Mouse (Mus musculus) Muller cell, postnatal 12 days (primary cell): ENCODE measurements around the gene Adarb2.
A peak's percentile ranks its signal among the peaks of the same experiment; 100 is the strongest.

Experiments
- DNase-seq: peaks from one replicate; pipeline ENCODE4 v3.0.0-alpha.2; 2015; ENCODE audit errors: inconsistent ontology term

The Adarb2 gene

DNA sequence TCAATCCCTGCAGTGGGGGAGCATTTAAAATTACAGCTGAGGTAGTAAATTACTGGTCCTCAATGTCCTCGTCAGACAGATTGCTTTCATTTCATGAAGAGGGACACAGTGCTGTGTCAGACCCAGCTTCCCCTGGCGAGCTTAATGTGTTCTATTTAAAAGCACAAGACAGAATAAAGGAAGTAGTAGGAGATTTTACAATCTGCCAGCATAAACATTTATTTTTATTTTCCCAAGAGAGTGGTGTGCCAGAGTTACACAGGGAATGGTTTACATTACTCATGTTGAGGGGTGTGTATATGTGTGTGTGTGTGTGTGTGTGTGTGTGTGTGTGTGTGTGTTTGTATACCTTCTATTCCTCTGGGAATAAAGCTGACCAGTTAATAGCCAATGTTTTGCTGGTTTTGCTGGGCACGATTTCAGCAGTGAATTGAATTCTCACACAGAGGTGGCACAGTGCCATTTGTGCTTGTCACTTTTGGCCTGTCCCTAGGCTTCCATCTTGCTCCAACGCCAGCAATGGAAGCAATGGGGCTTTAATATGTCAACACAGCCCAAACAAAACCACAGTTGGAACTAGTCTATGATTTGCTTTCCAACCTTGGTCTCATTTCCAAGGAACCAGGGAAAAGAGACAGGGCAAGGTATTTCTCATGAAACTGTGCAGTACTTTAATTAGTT is 282.1 kb downstream of the Adarb2 start:
- peak; percentile 16 for DNase-seq

DNA sequence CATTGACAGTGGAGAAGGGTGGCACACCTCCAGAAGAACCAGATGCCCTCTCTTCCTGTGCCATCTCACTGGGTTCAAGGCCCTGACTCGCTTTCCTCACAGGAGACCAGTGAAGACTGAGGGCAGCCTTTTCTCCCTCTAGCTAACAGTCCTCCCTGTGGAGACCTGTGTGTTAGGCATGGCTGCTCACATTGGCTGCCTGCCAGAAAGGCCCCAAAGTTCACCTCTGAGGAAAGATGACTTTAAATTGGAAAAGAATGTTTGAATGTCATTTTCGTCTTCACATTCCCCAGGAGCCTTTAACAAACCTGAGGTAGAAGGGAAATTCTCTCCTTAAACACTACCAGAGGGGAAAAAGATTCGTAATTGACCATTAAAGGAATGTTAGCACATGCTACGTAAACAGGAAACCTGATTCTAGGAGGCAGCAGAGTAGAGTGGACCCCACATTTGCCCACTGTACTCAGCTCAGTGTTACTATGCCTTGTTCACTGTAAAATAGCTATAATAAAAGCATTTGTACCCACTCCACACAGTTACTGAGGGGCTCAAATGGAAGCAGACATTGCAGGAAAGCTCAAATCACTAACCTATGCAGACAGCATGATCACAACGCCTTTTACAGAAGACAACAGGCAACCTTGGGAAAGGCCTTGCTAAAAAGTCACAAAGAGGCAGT is 285.2 kb downstream of the Adarb2 start:
- DNase-seq = no peak

DNA sequence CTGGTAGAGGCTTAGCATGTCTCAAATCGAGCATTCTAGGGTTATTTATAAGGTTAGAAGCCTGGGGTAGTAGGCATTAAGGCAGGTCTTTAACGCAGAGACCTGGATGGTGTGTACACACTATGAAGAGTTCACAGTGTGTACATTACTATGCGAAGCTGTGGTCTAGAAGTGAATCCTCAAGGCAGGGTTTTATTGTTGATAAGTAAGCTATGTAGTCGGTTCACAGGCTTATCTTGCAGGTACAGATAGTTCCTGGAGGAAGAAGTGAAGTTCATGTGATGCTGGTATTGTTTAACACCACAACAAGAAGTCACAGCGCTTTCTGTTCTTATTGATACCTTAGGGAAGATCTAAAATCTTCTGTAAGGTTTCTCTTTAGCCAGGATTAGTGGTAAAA is 290.7 kb downstream of the Adarb2 start:
- no peak for DNase-seq

DNA sequence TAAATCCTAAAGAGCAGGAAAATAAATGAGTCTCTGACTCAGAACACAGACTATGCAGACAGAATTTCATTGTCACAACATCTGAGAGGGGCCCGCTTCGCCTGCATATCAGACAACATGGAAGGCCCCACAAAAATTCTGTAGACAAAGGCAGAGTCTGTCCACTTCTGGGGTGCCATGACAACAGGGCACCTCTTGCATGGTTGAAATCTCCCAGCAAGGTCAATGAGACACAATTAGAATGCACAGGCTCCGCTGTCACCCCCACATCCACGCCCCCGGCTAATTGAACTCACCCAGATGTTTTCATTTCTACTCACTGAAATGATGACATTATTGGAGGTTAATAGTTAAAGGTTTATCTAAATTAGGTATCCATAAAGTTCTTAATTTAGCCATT is 296.9 kb downstream of the Adarb2 start:
- DNase-seq = peak; percentile 59

DNA sequence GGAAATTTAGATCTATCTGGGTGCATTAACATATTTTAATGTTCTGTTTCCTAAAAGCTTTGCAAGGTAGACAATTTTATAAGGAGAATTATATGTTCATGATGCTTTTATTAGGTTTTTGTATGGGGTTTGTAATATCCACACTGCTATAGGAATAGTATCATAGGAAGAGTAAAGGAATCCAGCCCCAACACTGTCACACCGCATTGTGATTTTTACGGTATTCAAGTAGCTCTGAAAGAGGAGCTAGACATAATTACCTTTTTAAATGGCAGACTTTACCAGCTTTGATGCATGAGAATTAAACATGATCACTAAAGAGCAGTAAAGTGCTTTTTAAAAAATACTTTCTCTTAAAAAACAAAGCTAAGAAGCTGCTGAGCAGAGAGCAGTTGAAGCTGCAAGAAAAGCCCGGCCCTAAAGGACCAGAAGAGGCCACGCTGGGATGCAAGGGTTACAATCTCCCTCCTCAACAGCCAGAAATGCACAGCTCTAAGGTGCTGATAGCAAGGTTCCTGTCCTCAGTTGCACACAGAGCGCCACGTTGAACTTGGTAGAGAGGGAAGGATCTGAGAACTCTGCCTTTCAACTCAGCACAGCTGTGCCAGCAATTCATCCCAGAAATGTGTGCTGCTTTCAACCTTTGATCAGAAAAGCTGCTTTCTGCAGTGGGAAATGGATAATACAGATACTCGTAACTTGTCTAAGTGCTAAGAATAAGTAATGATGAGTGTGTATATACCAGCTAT is 308.6 kb downstream of the Adarb2 start:
- no peak for DNase-seq

DNA sequence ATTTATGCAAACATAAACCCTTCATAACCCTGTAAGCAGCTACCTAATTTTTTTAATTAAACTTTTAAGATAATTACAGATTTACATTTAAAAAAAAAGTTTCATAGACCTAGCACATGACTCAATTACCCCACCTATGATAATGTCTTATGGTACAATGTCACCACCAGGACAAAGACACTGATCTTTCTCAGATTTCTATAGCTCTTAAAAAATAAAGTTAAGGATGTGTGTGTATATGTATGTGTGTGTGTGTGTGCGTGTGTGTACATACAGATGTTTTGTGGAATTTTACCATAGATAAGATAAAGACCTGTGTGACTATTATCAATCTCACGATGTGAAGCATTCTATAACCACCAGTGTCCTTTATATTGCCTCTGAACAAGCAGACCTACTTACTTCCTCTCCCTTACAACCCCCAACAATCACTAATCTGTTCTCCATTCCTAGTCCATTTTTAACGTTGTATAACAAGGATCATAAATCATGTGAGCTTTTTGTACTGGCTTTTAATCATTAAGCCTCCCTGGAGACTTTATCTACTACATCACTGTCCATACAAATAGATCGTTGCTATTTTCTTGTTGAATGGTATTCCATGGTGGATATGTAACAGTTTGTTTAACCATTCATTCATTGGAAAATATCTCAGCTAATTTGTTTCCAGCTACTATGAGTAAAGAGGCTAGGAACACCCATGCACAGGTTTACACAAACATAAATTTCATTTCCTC is 313.5 kb downstream of the Adarb2 start:
- no peak for DNase-seq

DNA sequence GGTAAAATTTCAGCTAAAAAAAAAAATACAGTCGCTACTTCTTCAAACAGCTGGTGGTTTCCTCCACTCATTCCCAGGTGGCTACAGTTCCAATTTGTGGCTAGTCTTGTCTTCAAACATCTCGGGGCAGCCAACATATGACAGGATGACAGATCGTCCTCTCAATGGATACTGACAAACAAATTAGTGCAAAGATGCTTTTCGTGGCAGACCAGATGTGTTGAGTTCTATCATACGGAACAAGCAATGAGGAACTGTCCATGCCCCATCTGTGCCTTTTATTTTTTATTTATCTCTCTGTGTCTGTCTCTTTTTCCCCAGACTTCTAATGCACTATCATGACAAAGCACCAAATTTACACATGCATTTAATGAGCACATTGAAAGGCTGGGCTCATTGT is 316.5 kb downstream of the Adarb2 start:
- no peak for DNase-seq

DNA sequence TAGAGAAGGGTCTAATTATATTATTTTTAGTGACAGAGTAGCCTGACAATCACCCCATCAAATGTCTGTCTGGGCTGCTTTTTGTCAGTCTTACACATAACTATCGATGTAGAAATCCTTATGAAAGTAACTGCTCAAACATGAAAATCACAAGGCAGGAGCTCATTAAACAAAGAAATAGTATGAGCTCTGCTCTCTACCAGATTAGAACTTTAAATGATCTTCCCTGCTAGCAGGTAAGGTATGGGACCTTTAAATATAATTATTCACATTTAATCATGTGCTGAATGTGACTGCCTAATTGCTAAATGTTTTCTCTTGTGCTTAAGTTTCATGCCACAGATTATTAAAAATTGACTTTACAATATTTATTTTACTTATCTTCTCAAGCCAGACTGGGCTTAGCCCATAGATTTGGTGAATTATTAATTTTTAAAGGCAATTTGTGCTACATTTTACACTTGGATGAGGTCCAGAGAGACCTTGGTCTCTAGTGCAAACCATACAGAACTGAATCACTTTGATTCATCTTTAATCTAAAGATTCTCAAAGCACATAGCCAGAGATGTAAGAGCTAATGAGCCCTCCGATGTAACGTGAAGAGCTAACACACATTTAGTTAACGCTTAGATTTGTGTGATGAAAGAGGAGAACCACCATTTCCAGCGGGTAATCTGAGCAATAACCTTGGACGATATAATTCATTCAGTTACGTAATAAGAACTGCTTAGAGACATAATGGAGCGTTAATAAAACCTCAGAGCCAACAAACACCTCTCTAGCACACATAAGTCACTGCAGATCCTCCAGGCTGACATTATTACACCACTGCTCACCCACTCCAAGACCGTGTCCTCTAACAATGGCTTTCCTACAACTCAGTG is 323.3 kb downstream of the Adarb2 start:
- DNase-seq = no peak

DNA sequence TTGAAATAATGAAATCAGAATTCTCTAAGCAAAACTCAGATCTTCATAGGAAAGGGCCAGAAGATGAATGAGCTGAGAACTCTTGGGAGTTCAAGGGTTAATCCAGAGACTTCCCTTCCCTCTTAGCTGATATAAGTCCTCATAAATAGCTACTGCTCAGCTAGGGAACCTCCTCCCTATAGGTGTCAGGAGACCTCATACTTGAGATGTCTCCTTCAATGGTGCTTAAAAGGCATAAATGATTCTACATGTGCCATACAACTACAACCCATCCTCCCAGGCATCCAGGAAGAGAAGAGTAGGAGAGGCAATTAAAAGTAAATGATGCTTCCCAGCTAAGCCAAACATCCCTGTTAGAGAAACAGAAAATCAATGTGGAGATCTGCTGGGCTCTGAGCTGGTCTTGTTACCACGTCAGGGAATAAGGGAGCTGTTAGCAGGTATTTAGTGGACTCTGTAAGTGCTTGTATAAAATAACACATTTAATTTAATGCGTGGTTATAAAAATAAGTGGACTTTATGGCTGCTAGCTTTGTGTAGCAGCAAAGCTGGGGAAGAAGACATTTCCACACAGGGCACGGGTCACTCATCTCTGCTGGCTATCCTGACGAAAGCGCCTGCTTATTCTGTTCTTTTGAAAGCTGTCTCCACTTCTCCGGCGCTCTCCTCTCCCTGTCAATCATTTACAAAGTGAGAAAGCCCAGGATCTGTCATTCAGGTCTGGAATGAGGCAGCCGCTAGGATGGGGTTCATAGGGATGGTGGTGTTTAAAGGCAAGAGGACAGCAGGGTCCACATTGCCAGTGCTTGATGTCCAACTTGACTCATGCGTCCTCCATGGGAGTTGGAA is 331.8 kb downstream of the Adarb2 start:
- DNase-seq = no peak

DNA sequence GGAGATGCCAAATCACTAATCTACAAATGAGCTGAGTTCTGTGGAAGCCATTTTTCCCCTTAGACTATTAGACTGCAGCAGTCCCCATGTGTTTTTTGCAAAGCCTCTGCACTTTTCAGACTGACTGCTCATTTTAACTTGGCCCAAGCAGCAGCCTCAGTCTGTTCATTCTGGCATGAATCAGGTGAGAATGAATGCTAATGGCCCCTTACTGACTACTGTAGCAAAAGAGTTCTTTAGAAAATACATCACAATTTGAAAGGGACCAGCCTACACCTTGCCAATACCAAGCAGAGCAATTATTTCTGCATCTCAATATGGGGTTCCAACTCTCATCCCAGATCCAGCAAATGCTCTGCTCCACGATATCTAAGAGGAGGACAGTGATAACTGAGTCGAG is 335.8 kb downstream of the Adarb2 start:
- no peak for DNase-seq

DNA sequence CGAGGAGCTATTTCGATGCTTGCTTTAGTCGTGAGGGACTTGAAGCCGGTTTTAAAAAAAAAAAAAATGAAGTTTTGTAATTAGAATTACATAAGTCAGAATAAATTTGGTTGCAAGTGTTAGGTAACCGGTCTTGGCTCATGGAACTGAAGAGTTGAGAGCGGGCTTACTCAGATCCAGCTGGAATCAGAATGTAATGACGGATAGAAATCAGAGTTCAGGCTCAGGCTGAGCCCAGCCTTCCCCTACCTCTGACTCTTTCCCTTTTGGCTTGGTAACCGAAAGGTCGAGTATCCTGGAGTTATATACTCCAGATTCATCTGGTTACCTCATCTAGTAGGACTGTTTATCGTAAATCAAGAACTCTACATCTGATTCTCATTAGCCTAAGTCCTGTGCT is 336.2 kb downstream of the Adarb2 start:
- DNase-seq = no peak

DNA sequence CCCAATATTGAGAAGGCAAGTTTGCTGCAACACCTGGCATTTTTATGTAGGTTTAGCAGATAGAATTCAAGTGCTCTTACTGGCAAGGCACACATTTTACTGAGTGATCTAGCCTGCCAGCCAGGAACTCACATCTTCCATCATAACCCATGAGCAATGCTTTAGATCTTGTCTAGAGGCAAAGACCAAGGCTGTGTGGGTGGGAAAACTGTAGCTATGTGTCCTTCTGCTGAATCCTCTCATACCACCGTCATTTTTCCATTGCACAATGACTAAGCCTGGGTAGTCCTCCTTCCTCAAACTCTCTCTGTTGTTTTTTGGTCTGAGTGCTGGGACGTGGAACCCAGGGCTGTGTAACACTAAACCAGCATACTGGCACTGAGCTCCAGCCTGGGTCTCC is 340.0 kb downstream of the Adarb2 start:
- DNase-seq = no peak

DNA sequence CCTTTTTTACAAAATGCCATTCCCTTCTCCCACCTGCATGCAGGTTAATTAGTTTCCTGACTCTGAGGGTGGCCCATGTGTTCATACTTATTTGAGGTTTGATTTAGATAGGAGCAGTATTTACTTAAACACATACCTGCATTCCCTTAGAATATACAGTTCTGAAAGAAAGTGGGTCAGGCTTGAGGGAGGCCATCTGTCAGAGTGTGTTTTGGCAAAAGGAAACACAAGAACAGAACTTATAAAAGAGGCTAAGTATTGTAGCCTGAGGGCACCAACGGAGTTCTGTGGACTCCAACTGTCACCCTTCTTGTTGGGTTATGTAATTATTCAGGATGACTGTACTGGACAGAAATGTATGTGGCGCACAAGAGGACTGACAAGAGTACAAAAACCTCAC is 349.6 kb downstream of the Adarb2 start:
- peak; percentile 52 for DNase-seq

DNA sequence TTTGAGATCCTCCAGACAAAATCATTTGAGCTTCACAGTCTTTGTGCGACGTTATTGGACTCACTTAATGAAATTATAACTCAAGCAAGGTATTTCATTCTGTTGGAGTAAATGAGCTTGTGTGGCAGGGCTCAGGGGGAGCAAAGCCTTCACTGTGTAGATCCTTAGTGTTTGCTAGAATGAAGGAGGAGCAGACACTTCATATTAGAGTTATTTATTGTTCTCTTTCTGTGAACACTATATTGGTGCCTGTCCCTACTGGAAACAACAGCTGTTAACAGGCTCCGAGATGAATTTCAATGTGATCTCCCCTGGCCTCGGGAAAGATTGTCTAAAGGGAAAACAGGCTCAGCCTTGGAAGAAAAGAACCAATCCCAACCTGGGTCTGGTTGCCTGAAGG is 355.1 kb downstream of the Adarb2 start:
- no peak for DNase-seq

DNA sequence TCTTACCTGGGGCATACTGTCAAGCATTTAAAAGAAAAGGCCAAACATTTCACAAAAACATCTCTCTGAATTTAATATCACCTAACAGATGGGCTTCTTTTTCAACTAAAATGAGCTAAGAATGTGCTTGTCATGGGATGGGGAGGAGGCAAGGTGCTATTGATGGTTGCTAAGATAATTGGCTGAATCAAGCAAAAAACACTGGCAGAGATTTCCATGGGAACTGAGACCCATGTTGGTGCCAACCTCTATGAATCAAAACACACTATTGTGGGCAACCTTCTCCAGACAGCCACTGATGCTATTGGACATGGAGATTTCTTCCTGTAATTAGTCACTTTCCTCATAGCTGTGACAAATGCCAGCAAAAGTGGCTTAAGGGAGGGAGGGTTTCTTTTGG is 357.8 kb downstream of the Adarb2 start:
- no peak for DNase-seq

DNA sequence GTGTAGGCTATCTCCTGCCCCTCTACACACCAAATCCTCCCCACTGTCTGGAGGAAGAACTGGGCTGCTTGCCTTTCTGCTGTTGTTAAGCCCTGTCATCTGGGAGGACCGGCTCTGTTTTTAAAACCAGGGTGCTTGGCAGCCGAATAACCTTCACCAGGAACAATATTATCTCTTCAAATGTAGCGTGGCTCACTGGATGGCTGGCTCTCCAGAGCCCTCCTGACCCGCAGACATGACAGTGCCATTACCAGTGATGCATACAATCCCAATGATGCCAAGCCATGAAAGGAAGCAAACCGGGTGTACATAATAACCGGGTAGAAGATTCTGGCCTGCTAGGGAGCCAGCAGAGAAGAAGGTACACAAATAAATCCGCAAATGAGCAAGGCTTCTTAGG is 360.5 kb downstream of the Adarb2 start:
- DNase-seq = no peak

DNA sequence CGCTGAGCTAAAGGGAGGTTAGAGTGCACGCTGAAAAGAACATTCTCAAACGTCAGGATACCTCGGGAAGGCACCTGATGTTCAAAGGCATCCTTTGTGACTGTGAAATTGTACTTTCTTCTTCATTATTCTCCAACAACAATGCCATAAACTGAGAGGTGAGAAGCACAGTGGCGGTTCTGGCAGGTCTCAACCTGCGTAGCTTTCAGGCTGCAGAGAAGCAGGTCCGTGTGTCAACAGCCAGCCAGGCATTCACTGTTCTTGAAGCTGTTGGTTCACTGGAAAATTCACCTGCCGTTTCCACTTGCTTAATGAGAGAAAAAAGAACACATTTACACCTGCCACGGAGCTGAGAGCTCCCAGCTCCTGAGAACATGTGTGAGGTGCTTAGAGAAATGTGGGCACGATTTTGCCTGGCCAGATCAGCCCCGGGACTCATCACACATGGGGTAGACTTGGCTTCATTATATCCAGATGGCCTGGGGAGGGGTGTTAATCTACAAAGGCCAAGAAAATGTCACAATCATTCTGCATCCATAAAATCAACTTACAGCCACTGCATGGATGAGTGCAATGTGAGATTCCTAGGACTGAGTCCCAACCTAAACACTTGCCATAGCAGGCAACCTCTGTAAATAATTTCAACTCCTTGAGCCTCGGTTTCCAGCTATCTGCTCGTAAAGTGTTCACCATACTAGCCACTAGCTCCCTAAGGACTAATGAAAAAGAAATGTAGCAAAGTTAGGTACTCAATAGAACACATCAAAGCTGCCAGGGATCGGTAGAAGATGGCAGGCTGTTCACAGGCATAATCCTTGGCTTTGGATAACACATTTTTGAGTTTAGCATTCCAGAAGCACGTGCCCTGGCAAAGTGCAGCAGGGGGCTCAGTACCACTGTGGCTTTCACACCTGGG is 364.7 kb downstream of the Adarb2 start:
- no peak for DNase-seq

DNA sequence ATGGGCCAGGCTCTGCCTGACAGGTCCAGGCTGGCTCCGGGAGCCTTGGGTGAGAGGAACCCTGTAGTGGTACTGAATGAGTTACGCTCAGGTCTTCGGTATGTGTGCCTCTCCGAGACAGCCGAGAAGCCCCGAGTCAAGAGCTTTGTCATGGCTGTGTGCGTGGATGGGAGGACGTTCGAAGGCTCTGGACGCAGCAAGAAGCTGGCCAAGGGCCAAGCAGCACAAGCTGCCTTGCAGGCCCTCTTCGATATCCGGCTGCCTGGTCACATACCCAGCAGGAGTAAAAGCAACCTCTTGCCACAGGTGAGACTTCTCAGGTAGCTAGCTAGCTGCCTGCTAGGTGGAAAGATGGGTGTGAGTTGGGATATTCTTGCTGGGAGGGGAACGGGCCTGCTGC is 367.6 kb downstream of the Adarb2 start:
- no peak for DNase-seq

DNA sequence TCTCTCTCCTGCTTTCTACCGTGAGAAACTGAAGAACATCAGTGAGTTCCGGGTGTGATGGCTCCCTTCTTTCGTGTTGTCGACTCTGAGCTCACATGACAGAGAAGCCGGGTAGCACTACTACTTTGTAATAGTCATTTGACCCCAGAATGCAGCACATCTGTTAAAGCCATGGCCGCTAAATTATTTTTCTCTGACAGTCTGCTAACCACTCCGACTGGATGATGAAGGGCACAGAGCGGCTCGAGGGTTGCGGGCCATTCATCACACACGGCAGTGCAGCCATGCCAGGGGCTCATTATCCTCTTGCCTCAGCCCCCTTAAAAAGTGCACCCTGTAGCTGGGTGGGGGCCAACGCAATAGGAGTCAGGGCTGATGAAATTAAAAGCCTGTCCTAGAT is 371.2 kb downstream of the Adarb2 start:
- DNase-seq = no peak
